Mouse (Mus musculus) gastrocnemius, adult 8-10 months (tissue): ENCODE results near the gene Spns1. TPM values are rescaled to one million over a fixed set of nuclear protein-coding genes. Genes with fewer than 3 reads are reported as not detected.
"Not testable (repeated sequence)": the region's sequence is repeated elsewhere in the genome, so short reads cannot be mapped to it uniquely, and the experiment has no call there.

Experiments used
- DNase-seq, 2 experiments: peaks; one replicate each; pipeline ENCODE4 v3.0.0; 2022; ENCODE audit warnings: low spot score in 2 of 2
- microRNA-seq: library from miRNA; unstranded; fragments of <30 nt; microRNA quantifications from one replicate; pipeline ENCODE4 v1.2.0, GENCODE M21; 2022
- total RNA-seq, 4 experiments: library from RNA; stranded (reverse); gene quantifications; 2 replicates each; pipeline ENCODE4 v1.2.4; 2022

The Spns1 gene
- total RNA-seq, 4 experiments from 2014 or later, result 22.7 to 23.9 (median 22.8) TPM

DNA sequence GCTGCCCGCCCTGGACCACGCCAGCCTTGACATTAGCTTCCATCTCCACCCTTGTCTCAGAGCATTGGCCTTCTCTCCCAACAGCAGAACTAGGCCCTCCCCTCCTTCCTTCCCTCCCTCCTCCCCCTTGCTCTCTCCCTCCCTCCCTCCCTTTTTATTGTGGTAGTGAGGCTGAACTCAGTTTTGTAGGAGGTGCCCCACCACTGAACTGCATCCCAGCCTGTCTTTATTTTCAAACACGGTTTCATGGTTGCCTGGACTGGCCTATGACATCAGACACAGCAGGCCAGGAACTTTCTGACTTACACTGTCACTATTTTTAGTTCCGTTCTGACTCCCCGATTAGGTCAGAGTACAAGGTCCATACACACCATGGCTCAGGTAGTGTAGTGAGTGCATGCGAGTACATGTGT is 37.0 kb downstream of the Spns1 start:
- DNase-seq, result no peak

DNA sequence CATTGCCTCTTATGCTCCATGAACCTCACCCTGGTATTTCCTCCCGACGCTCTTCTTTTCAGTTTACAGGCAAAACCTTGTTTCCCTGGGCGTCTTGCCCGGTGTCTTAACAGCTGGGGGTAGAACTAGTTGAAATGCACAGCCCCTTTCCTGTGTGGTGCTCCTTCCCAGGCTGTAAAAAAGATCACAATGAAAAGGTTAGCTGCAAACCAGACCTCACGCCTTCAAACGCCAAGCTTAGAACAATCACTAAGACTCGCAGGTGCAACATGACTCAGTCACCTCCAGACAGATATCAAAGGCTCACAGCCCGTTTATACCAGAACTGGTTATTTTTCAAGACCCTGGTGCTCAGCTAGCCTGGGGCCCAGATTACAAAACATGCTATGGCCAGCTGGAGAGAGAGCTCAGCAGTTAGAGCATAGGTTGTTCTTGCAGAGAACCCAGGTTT is 37.7 kb downstream of the Spns1 start:
- no peak for DNase-seq

DNA sequence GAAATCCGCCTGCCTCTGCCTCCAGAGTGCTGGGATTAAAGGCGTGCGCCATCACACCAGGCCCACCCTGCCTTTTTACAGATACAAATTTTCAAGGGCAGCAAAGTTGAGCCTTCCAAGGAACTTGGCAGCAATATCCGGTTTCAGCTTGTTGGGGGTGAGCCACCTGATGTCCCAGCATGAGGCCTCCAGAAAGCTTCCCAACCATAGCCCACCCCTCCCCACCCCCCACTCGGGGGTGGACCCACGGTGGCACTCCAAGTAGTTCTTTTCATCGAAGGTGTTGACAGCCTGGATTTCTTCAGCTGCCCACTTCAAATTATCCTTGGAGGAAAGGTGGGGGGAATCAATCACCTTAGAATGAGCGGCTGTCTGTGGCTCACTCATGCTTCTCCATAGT is 38.3 kb downstream of the Spns1 start:
- no peak for DNase-seq

DNA sequence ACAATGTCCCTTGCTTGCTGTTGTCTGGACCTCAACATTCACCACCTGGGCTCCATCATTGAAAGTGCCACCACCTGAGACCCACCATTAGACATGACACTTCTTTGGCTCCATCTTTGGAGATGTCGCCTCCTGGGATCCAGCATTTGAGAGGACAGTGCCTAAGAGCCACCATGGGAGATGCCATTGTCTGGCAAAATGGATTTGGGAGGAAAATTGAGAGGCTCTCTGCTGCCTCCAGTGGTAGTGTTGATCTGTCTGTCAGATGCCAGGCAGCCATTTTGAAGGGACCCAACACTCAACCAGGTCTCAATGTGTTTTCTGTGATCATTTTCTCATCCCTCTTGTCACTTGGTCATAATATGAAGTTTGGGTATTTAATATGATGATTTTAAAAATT is 41.7 kb downstream of the Spns1 start:
- DNase-seq, result no peak

DNA sequence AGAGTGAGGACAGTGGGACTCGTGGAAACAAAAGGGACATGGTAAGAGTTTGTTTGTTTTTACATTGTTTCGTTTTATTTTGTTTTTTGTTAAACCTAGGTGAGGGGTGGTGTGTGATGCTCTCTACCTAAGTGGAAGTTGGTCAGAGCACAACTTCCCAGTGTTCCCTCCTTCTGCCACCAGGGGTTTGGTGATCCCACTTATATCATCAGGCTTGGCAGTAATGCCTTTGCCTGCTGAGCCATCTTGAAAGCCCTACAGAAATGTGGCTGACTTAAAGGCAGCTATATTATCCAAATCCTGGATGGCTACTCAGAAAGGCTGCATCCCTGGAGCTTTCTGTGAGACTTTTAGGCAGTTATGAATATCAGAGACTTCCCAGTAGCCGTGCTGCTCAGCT is 44.6 kb downstream of the Spns1 start:
- DNase-seq, result no peak

GRCm38 (mm10) chr7:126330693-126331092 is 46.6 kb downstream of the Spns1 start:
- DNase-seq, result no peak

DNA sequence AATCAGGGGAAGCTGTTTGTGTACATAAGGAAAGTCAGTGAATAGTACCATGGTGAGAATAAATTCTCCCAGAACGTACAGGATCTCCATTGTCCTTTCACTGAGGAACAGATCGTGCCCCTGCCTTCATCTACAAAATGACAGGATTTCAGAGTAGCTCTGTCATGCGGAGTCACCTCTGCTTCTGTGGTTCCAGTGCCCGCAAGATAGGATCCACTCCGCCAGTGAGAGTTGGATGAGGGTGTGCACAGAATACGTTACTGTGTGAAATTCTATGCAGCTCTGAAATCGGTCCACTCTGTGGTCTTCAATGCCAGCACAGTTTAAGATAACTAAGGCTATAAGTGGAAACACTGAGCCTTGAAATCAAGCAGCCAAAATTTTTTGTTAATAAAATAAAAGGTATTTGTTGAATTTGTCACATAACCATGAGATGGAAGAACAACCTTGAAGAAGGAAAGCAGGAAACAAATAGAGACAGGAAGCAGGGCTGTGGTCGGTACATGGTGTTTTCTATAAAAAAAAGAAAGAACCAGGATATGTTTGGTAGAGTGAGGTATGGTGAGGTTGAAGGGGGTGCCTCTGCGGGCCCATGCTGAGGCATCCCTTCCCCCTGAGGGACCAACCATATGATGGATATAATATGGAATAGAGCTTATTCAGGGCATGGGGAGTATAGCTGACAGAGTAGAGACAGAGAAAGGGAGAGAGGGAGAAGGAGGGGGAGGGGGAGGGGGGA is 47.2 kb downstream of the Spns1 start:
- no peak for DNase-seq

DNA sequence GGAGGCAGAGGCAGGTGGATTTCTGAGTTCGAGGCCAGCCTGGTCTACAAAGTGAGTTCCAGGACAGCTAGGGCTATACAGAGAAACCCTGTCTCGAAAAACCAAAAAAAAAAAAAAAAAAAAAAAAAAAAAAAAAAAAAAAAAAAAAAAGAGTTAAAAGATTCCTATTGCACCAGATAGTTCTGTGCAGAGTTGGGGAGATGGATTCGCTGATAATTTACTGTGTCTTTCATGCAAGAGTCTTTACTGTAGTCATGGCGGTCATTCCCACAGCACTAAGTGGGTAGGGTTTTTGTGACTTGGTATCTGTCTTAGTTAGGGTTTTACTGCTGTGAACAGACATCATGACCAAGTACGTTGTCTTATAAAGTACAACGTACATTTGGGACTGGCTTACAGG is 48.4 kb downstream of the Spns1 start:
- DNase-seq, result not testable (repeated sequence)

- DNase-seq, result not testable (repeated sequence)
These were observed 51.5 kb downstream of the Spns1 start for GRCm38 (mm10) chr7:126325576-126326273.

- DNase-seq, result no peak
These were observed 52.5 kb downstream of the Spns1 start for GRCm38 (mm10) chr7:126324791-126325190.

GRCm38 (mm10) chr7:126323729-126324128 is 53.5 kb downstream of the Spns1 start:
- DNase-seq, result peak; percentile 13 to 28

Small RNA genes lying within 50 kb of the gene (microRNA-seq; reads per million reads assigned to microRNA genes)
- not detected for gene Mir7058

Other genes starting within 250 kb of the Spns1 start
- 10 to 100 TPM in 3 of 4 experiments, 1 to 10 TPM in 1; 8.3 to 18.1 (median 11.8) TPM for gene Xpo6, start 176.9 kb downstream of the Spns1 start, total RNA-seq
- gene Sbk1, start 104.8 kb downstream of the Spns1 start, total RNA-seq, result 10 to 100 TPM; 13.0 to 18.8 (median 16.8) TPM
- under 1 TPM in 1 of 4 experiments, not detected in 3; 0.43 TPM for gene Lat, start 7.9 kb downstream of the Spns1 start, total RNA-seq
- 1 to 10 TPM; 2.1 to 4.3 (median 3.0) TPM for gene Nfatc2ip, start 19.3 kb upstream of the Spns1 start, total RNA-seq
- not detected for gene Cd19, start 37.4 kb upstream of the Spns1 start, total RNA-seq
- 10 to 100 TPM; 10.5 to 19.2 (median 15.1) TPM for gene Rabep2, start 51.3 kb upstream of the Spns1 start, total RNA-seq
- gene Atp2a1, start 85.7 kb upstream of the Spns1 start, total RNA-seq, result over 10,000 TPM; 27,209 to 31,432 (median 30,252) TPM
- 10 to 100 TPM; 45.9 to 57.4 (median 49.0) TPM for gene Sh2b1, start 98.0 kb upstream of the Spns1 start, total RNA-seq
- gene Tufm, start 109.9 kb upstream of the Spns1 start, total RNA-seq, result 100 to 1,000 TPM; 116 to 151 (median 137) TPM
- gene Atxn2l, start 126.0 kb upstream of the Spns1 start, total RNA-seq, result 10 to 100 TPM; 25.4 to 32.4 (median 29.9) TPM
- gene Eif3c, start 189.0 kb upstream of the Spns1 start, total RNA-seq, result 100 to 1,000 TPM; 151 to 172 (median 160) TPM
- under 1 TPM; 0.15 to 0.94 (median 0.29) TPM for gene Apobr, start 207.5 kb upstream of the Spns1 start, total RNA-seq
- 10 to 100 TPM in 3 of 4 experiments, 1 to 10 TPM in 1; 9.0 to 14.7 (median 12.6) TPM for gene Cln3, start 208.4 kb upstream of the Spns1 start, total RNA-seq
- not detected for gene Il27, start 217.5 kb upstream of the Spns1 start, total RNA-seq